Mouse (Mus musculus): ENCODE measurements around the gene Ap3m1.

DNA sequence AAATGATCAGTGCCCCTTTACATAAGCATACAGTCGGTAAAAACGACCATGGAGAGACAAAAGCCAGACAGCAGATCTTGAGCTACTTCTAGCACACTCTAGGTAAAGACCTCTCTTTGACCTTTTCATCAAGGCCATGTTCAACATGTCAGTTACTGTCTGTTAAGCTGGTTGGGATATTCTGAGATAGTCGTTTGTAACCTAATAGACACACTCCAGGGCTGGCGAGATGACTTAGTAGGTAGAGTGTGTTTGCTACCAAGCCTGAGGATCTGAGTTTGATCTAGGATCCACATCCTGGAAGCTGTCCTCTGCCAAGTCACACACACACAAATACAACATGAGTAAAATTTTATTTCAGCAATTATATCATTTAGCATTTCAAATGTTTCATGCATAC is 12.7 kb downstream of the Ap3m1 start:
- TF ChIP-seq MAX (IDR thresholded peaks at IDR 0.05; ENCODE audit: low read depth) (no peak), POLR2A (IDR thresholded peaks at IDR 0.05; ENCODE audit: insufficient read length, low read depth) (no peak), TCF12 (IDR thresholded peaks at IDR 0.05; ENCODE audit: insufficient read depth, poor library complexity, severe bottlenecking) (no peak), USF1 (IDR thresholded peaks at IDR 0.05; ENCODE audit: low read depth) (no peak), E2F4 (IDR thresholded peaks at IDR 0.05; ENCODE audit: insufficient read depth) (no peak)

All from myocyte (in vitro differentiated cells).